Mouse (Mus musculus): ENCODE measurements around the gene Thap4.

GRCm38 (mm10) chr1:93769901-93770300, 15.2 kb upstream of the Thap4 start:
- no peak for TF ChIP-seq CTCF (IDR thresholded peaks at IDR 0.05; ENCODE audit: borderline replicate concordance, insufficient read depth, low read length)
- TF ChIP-seq POLR2A (IDR thresholded peaks at IDR 0.05; ENCODE audit: low read depth, low read length) = no peak
